Mouse (Mus musculus) B cell, adult (primary cell): Measurements from ENCODE around the gene Trip4. TPM values are rescaled to one million over a fixed set of nuclear protein-coding genes. Genes with fewer than 3 reads are reported as not detected.

Experiments used
- total RNA-seq: library from RNA; stranded (reverse); gene quantifications from 4 replicates; pipeline ENCODE4 v1.2.4, GENCODE M21; 2023; ENCODE audit not compliant: inconsistent age

The Trip4 gene
- total RNA-seq = 23.7 to 29.2 TPM (median 24.9 TPM) in 4 replicates

DNA sequence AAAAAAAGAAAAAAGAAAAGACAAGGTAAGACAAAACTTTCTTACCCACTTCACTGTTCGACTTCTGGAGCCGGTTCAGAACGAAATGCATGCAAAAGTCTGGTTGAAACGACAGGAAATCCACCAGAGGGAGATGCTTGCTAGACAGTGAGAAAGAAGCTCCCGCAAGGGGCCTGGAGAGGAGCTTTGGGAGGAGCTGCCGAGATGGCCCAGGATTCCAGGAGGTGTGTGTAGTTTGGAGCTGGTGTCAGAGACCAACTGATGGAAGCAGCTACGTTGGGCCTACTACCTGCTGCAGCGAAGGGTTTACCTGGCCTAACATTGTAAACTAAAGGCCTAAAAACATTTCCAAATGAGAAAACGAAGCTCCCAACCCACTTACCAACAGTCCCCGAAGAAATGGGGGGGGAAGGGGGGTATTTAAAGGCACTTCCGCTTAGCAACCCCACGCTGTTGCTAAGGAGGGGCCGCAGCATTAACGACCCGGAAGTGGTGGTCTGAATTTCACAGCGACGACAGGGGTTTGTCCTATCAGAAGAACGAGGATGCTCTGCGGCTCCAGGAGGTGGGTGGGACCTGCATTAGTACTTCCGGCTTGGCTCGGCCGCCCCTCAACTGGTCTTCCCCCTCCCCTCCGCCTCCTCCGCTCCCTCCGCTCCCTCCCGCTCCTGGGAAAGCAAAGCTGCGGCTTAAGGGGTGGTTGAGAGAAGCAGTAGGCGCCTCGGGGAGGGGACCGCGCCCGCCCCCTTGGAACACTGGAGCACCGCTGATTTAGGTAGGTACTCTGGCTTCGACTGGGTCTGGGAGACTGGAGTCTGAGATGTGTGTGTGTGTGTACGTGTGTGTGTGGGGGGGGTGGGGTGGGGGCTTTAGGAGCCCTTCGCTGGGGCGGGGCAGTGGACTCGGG lies at the start of gene Trip4, which contains the start of gene Csnk1g1:
Gene Trip4, minus strand, starts transcription at position 401 of the 907 bp plus-strand sequence.
Gene Csnk1g1, plus strand, starts transcription at position 531 of the 907 bp plus-strand sequence.

DNA sequence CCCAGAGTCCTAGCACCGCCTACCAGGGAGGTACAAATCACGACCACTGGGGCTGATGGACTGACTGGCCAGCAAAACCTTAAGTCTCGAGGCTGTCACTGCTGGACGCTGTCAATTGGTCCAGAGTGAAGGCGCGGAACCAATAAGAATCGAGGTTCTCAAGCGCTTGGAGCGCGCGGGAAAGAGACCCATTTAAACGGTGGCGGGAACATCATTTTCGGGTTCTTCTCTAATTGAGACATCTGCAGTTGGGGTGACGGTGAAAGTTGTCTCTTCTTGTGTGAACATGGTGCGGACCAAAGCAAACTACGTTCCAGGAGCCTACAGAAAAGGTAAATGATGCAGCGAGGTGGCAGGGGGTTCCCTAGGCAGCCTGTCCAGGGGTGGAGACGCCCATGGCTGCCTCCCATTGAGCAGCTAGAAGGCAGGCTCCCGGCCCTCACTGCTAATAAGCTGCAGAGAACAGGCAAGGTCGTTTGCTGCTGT lies 18.4 kb downstream of the Trip4 start, which contains the start of gene Pclaf:
Gene Pclaf, plus strand, starts transcription at position 95 of the 486 bp plus-strand sequence.

GRCm38 (mm10) chr9:65827344-65828015 lies 81.1 kb downstream of the Trip4 start, which contains the start of gene Zfp609:
TSS of gene Zfp609 (minus strand) at chr9:65827564.

Other genes starting within 250 kb of the Trip4 start
- gene Oaz2, start 240.8 kb downstream of the Trip4 start, total RNA-seq = 20.8 to 34.0 TPM (median 28.4 TPM) in 4 replicates
- 15.5 to 24.3 TPM (median 19.7 TPM) in 4 replicates for gene Zfp609, start 81.2 kb downstream of the Trip4 start, total RNA-seq
- 3.9 to 6.1 TPM (median 4.7 TPM) in 4 replicates for gene Pclaf, start 18.6 kb downstream of the Trip4 start, total RNA-seq
- 44.0 to 48.6 TPM (median 46.7 TPM) in 4 replicates for gene Csnk1g1, start 130 bp upstream of the Trip4 start, total RNA-seq
- 231 to 244 TPM (median 232 TPM) in 4 replicates for gene Ppib, start 151.4 kb upstream of the Trip4 start, total RNA-seq
- gene Snx22, start 160.9 kb upstream of the Trip4 start, total RNA-seq = 0.51 to 1.3 TPM (median 0.76 TPM) in 4 replicates
- gene Snx1, start 217.8 kb upstream of the Trip4 start, total RNA-seq = 87.1 to 94.3 TPM (median 90.0 TPM) in 4 replicates
- gene Ciao2a, start 217.8 kb upstream of the Trip4 start, total RNA-seq = 40.8 to 47.2 TPM (median 45.3 TPM) in 4 replicates
- gene Dapk2, start 249.4 kb upstream of the Trip4 start, total RNA-seq = 0.51 to 1.7 TPM (median 1.3 TPM) in 4 replicates